Mouse (Mus musculus) embryonic fibroblast, embryonic 13.5 days (primary cell): ENCODE measurements around the gene Nckap1l. TPM values are rescaled to one million over a fixed set of nuclear protein-coding genes. Genes with fewer than 3 reads are reported as not detected.

Experiments
- H3K27ac ChIP-seq: 2 replicates; pipeline ENCODE4 v1.5.1; 2012; ENCODE audit warnings: low read length, control low read depth, inconsistent platforms; ENCODE audit not compliant: insufficient read depth
- H3K4me1 ChIP-seq: 2 replicates; pipeline ENCODE4 v1.6.1; 2011; ENCODE audit warnings: low read length; ENCODE audit not compliant: control insufficient read depth, insufficient read depth
- H3K4me3 ChIP-seq: 2 replicates; pipeline ENCODE4 v1.5.1; 2011; ENCODE audit warnings: mild to moderate bottlenecking, control low read depth, low read length; ENCODE audit not compliant: insufficient read depth
- CTCF ChIP-seq: IDR thresholded peaks from 2 replicates; pipeline ENCODE4 v1.5.1; 2011; ENCODE audit warnings: mild to moderate bottlenecking, control low read depth, low read length, moderate library complexity, borderline replicate concordance; ENCODE audit not compliant: insufficient read depth
- POLR2A ChIP-seq: IDR thresholded peaks from 2 replicates; pipeline ENCODE4 v1.6.1; 2011; ENCODE audit warnings: low read depth, mild to moderate bottlenecking, control low read depth, low read length, moderate library complexity
- polyA plus RNA-seq: library from polyadenylated mRNA; stranded (reverse); fragments of >200 nt; gene quantifications from 2 replicates; pipeline ENCODE4 v1.2.4, GENCODE M21; 2011; ENCODE audit warnings: low read depth; ENCODE audit not compliant: missing spikeins, insufficient read length

The Nckap1l gene
- polyA plus RNA-seq, 1 experiment: 2.1 TPM

GRCm38 (mm10) chr15:103473182-103473581 lies 19.6 kb downstream of the Nckap1l start:
- Histone ChIP-seq H3K4me1 (peaks cover 22% of the 10 kb centered on the region), H3K27ac (no peak overlapping the region), H3K4me3 (no peak overlapping the region)
- TF ChIP-seq CTCF: no peak
- TF ChIP-seq POLR2A: no peak

- H3K4me1 ChIP-seq: peaks cover 22% of the 10 kb centered on the region
- TF ChIP-seq CTCF (no peak), POLR2A (no peak)
- H3K27ac ChIP-seq: no peak overlapping the region
- H3K4me3 ChIP-seq: no peak overlapping the region
Observed at GRCm38 (mm10) chr15:103473769-103474168, 20.2 kb downstream of the Nckap1l start.

- no peak overlapping the region for H3K27ac ChIP-seq
- TF ChIP-seq CTCF (no peak), POLR2A (no peak)
- H3K4me3 ChIP-seq: no peak overlapping the region
- H3K4me1 ChIP-seq: no peaks in the 10 kb centered on the region
Observed at GRCm38 (mm10) chr15:103479080-103479606, 25.5 kb downstream of the Nckap1l start.

GRCm38 (mm10) chr15:103480129-103480528 lies 26.5 kb downstream of the Nckap1l start:
- H3K4me3 ChIP-seq: no peak overlapping the region
- H3K4me1 ChIP-seq: no peaks in the 10 kb centered on the region
- TF ChIP-seq CTCF (no peak), POLR2A (no peak)
- H3K27ac ChIP-seq: no peak overlapping the region

- Histone ChIP-seq H3K4me1 (no peaks in the 10 kb centered on the region), H3K27ac (no peak overlapping the region), H3K4me3 (no peak overlapping the region)
- TF ChIP-seq POLR2A (no peak), CTCF (no peak)
Observed at GRCm38 (mm10) chr15:103482488-103482887, 28.9 kb downstream of the Nckap1l start.

- H3K4me3 ChIP-seq: no peak overlapping the region
- H3K4me1 ChIP-seq: no peaks in the 10 kb centered on the region
- TF ChIP-seq CTCF (no peak), POLR2A (no peak)
- no peak overlapping the region for H3K27ac ChIP-seq
Observed at GRCm38 (mm10) chr15:103484490-103484889, 30.9 kb downstream of the Nckap1l start.

GRCm38 (mm10) chr15:103485106-103485505 lies 31.5 kb downstream of the Nckap1l start:
- Histone ChIP-seq H3K4me1 (no peaks in the 10 kb centered on the region), H3K27ac (no peak overlapping the region)
- TF ChIP-seq CTCF (no peak), POLR2A (no peak)

GRCm38 (mm10) chr15:103486658-103487057 lies 33.1 kb downstream of the Nckap1l start:
- Histone ChIP-seq H3K4me1 (no peaks in the 10 kb centered on the region), H3K4me3 (no peak overlapping the region), H3K27ac (no peak overlapping the region)
- TF ChIP-seq CTCF (no peak), POLR2A (no peak)

More at GRCm38 (mm10) chr15:103485106-103485505, 31.5 kb downstream of the Nckap1l start:
- no peak overlapping the region for H3K4me3 ChIP-seq

- Histone ChIP-seq H3K4me3 (no peak overlapping the region), H3K27ac (no peak overlapping the region), H3K4me1 (no peaks in the 10 kb centered on the region)
- no peak for TF ChIP-seq CTCF
- no peak for TF ChIP-seq POLR2A
Observed at GRCm38 (mm10) chr15:103488336-103488735, 34.7 kb downstream of the Nckap1l start.

GRCm38 (mm10) chr15:103496204-103497140 lies 42.9 kb downstream of the Nckap1l start:
- peak overlapping the region; percentile 56 for H3K27ac ChIP-seq
- no peak for TF ChIP-seq POLR2A
- no peak for TF ChIP-seq CTCF
- H3K4me1 ChIP-seq: peaks cover 8% of the 10 kb centered on the region
- no peak overlapping the region for H3K4me3 ChIP-seq
